Mouse (Mus musculus) splenic B cell, adult 2 months (primary cell): ENCODE measurements at regions not wholly inside any gene's neighbourhood (a gene's known extent, or its start where the extent isn't known, plus 50 kb on each side); places are given as distances from the start of the nearest gene placed in this dataset.

ENCODE experiments used
- DNase-seq: peaks from one replicate; pipeline ENCODE4 v3.0.0-alpha.2; 2011; ENCODE audit warnings: low read depth, low spot score
- H3K27me3 ChIP-seq: 2 replicates; pipeline ENCODE4 v1.6.1; 2012; ENCODE audit warnings: mild to moderate bottlenecking, low read length, moderate library complexity, mixed read lengths; ENCODE audit not compliant: control insufficient read depth, poor library complexity, insufficient read depth, severe bottlenecking
- H3K36me3 ChIP-seq: 2 replicates; pipeline ENCODE4 v1.6.1; 2012; ENCODE audit warnings: mild to moderate bottlenecking, low read length, moderate library complexity, mixed read lengths; ENCODE audit not compliant: control insufficient read depth, poor library complexity, insufficient read depth, severe bottlenecking

DNA sequence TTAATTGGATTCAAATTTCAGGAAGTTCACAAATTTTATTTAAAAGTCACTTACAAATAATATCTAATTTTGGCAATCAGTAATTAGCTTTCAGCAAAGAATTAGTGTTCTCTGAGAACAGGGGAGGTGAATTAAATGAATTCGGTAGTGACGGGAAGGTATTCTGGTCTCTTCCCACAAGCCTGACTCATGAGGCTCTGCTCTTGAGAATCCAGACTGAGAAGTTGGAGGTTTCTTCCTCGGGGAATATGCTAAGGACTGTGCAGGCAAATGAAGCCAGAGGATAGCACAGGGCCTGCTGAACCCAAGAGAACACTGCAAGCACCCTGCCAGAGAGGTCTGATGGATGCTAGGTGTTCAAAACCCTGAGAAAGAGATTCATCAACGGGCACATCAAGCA is 144.6 kb upstream of the Fat4 start:
- no peak for DNase-seq
- H3K27me3 ChIP-seq, result no peaks in the 10 kb centered on the region
- H3K36me3 ChIP-seq, result no peaks in the 10 kb centered on the region

- no peak for DNase-seq
- no peaks in the 10 kb centered on the region for H3K27me3 ChIP-seq
- no peaks in the 10 kb centered on the region for H3K36me3 ChIP-seq
Observed at GRCm38 (mm10) chr3:38722606-38723005, 164.1 kb upstream of the Fat4 start.

DNA sequence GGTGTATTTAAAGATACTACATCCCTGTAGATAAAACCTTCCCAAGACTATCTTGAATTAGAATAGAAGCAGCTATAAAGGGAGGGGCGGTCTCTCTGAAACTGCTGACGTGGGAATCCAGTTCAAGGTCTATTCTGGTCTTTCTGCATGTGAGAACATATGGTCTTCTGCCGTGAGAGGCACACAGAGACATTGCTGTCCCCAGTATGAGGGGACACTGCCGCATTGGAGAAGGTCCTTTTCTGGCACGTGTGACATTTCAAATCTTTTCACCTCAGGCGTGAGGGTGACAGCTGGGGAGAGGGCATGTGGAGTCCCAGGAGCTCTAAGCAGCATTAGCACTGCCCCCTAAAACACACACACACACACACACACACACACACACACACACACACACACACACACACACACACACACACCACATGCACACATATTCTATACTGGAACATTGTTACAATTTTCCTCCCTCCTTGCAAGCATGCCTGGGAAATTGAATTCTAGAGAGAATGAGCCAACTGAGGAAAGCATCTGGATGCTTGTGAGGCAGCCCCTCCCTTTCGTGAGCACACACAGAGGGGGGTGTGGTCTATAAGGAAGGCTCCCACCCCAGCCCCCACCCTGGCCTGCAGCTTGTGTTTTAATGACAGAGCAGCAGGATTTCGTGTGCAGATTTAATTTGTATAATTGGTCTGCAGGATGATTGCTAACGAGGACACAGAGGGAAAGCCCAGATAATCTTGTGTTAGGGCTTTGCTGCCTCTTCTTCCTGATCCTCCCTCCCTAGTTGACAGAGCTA is 174.5 kb upstream of the Fat4 start:
- Histone ChIP-seq H3K27me3 (no peaks in the 10 kb centered on the region), H3K36me3 (no peaks in the 10 kb centered on the region)
- no peak for DNase-seq

DNA sequence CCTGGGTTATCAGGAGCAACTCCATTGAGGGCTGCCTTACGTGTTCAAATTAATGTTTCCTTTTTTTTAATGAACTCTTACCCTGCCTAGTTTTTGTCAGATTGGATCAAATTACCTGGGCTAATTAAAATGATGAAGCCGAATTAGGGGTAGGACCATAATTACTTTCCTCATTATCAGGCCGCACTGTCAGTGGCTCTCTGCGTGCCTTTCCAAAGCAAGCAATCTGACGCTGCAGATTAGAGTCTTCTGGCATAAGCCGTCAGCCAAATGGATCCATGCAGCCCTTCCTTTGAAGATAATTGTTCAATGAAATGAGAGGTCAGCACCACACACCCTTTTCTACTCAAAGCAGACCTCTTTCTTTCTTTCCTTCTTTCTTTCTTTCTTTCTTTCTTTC is 175.5 kb upstream of the Fat4 start:
- Histone ChIP-seq H3K27me3 (no peaks in the 10 kb centered on the region), H3K36me3 (no peaks in the 10 kb centered on the region)
- no peak for DNase-seq

DNA sequence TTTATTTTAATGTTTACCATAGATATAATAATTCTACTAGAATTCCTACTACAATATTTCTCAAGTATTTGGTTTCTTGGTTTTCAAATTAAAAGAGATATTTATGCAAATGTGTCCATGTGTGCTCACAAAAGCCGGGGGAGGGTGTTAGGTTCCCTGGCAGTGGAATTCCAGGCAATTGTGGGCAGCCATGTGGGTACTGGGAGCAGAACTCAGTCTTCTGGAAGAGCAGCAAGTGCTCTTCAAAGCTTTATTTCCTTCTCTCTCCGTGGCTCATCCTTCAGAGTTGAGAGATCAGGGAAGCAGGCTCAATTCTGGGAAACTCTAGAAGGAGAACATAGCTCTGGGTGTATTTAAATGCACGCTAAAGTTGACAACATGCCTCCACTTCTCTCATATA is 178.8 kb upstream of the Fat4 start:
- no peaks in the 10 kb centered on the region for H3K27me3 ChIP-seq
- DNase-seq, result no peak
- no peaks in the 10 kb centered on the region for H3K36me3 ChIP-seq

GRCm38 (mm10) chr3:38699206-38699605 is 187.5 kb upstream of the Fat4 start:
- no peak for DNase-seq
- no peaks in the 10 kb centered on the region for H3K27me3 ChIP-seq

DNA sequence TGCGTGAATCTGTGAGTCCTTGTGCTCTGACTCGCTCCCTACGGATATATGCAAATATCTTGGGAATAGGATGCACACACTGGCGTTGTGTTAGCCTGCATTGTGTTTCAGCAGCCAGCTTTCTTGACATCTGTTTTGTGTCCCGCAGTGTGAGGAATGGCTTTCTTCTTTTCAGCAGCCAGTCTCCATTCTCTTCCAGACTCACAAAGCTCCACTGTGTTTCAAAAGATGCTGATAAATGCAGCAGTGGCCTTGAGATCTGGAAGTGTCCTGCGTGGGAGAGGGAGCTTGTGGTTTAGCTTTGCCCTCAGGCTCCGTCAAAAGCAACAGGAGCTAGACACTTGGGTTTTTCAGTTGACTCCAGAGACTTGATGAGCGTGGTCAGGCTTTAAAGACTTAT is 188.9 kb upstream of the Fat4 start:
- H3K27me3 ChIP-seq, result no peaks in the 10 kb centered on the region
- no peak for DNase-seq

More at GRCm38 (mm10) chr3:38699206-38699605, 187.5 kb upstream of the Fat4 start:
- no peaks in the 10 kb centered on the region for H3K36me3 ChIP-seq

DNA sequence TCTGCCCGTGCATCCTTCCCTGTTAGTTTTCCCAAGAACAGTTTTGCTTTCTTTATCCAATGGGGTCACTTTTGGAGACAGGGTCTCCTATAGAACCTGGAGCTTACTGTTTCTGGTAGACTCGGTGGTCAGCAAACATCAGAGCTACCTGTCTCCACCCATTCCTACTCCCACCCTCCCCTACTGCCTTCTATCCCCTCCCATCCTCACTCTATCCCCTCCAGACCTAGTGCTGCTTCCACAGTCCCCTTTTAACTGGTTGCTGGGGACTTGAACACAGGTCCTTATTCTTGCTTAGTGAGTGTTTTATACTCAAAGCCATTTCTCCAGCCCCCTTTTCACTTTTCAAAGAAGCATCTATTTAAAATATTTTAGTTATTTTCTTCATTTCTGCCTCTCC is 189.4 kb upstream of the Fat4 start:
- no peak for DNase-seq
- no peaks in the 10 kb centered on the region for H3K36me3 ChIP-seq

More for the DNA sequence above, 188.9 kb upstream of the Fat4 start:
- H3K36me3 ChIP-seq, result no peaks in the 10 kb centered on the region

DNA sequence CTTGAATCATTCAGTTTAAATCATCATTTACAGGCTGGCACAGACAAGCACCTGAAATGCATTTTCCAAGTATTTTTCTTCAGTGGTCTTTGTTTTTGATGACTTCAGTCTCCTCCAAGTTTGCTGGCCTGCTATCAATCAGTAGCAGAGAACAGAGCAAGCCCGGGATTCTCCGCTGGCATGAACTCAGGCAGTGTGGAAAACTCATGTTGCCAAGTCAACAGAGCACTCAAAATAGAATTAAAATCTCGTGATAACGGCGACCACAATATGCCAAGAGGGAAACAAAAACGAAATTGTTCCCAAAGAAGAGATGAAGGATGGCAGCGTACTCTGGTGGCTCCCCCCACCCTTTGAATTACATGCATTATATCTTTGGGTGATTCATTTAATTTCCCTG is 190.9 kb upstream of the Fat4 start:
- Histone ChIP-seq H3K36me3 (no peaks in the 10 kb centered on the region), H3K27me3 (no peaks in the 10 kb centered on the region)
- DNase-seq, result no peak

More for the DNA sequence above, 189.4 kb upstream of the Fat4 start:
- H3K27me3 ChIP-seq, result no peaks in the 10 kb centered on the region

DNA sequence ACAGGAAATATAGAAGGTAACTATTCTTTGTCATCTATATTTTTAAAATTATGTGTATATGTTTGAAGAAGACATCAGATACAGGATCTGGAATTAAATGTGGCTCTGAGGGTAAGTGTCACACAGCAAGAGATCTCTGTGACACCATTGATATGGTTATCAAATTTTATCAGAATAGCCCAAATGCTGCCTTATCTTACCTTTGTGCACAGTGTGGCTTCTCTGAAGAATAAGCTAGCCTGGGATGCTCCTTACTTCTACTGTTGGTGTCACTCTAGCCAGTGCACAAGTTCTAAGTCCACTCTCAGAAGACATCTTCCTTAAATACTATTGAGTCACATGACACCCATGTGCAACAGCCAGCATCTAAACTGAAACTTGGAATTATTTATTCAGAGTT is 194.0 kb upstream of the Fat4 start:
- DNase-seq, result no peak
- Histone ChIP-seq H3K36me3 (no peaks in the 10 kb centered on the region), H3K27me3 (no peaks in the 10 kb centered on the region)

- DNase-seq, result no peak
Observed at GRCm38 (mm10) chr3:38684247-38684991, 199.8 kb upstream of the Ankrd50 start.

GRCm38 (mm10) chr3:38663670-38664494 is 179.2 kb upstream of the Ankrd50 start:
- no peak for DNase-seq
- Histone ChIP-seq H3K27me3 (no peaks in the 10 kb centered on the region), H3K36me3 (no peaks in the 10 kb centered on the region)

More at GRCm38 (mm10) chr3:38684247-38684991, 199.8 kb upstream of the Ankrd50 start:
- H3K36me3 ChIP-seq, result no peaks in the 10 kb centered on the region
- H3K27me3 ChIP-seq, result no peaks in the 10 kb centered on the region

GRCm38 (mm10) chr3:38663023-38663422 is 178.4 kb upstream of the Ankrd50 start:
- H3K36me3 ChIP-seq, result no peaks in the 10 kb centered on the region
- peak; percentile 6 for DNase-seq
- no peaks in the 10 kb centered on the region for H3K27me3 ChIP-seq

DNA sequence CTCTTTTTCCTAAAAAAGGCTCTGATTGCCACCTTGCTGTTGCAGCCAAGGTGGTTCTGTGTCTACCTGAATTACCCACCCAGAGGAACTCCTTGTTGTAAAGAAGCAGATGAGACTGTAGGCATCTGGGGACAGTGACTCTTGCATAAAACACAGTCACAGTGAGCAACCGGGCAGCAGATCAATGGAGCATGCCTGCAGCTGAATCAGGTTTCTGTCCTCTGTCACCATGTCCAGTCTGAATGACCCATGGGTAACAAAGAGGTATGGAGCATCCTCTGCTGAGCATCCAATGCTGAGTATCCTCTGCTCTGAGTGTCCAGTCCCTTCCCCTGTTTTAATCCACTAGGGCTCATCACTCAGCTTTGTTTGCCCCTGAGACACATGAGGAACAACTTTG is 172.1 kb upstream of the Ankrd50 start:
- H3K27me3 ChIP-seq, result no peaks in the 10 kb centered on the region
- DNase-seq, result no peak

DNA sequence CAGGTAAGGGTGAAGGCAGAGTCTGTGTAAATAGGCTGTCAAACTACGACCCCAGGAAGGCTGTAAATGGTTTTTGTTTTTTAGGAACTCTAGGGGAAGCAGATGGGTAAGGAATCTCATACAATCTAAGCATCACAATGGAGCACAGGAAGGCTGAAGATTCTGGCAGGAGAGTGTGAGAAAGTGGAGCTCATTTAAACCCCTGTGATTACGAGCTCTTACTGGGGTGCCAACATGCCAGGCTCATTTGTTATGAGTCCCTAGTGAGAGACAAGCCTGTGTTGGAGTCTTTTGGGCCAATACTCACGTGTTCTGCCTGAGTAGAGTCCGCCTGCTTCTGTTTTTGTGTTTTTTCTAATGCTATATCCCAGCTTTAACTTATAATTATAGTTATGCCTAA is 169.3 kb upstream of the Ankrd50 start:
- DNase-seq, result no peak
- Histone ChIP-seq H3K27me3 (no peaks in the 10 kb centered on the region), H3K36me3 (no peaks in the 10 kb centered on the region)

More for the DNA sequence above, 172.1 kb upstream of the Ankrd50 start:
- H3K36me3 ChIP-seq, result no peaks in the 10 kb centered on the region
